In genomic region chr7:110241472-110242289, GRCm38 (mm10) we compare ENCODE assay signal across 17 mouse cellular contexts. TPM values are rescaled to one million over a fixed set of nuclear protein-coding genes. Genes with fewer than 3 reads are reported as not detected.
DNase-seq lines count a peak whose midpoint lies in the region; ATAC-seq lines count a peak whose summit lies in the region.
"Had no signal": no experiment of that assay in that cellular context is flagged by ENCODE, and none has a peak within 500 bp of the region (broad histone marks: within the 10 kb centered on the region; RNA-seq: fewer than 3 reads in every experiment).

No protein-coding gene starts in this region.

- peak; percentile 88 for ATAC-seq in neutrophil, adult 5-6 weeks (ENCODE audit: extremely low read depth, insufficient number of reproducible peaks, low FRiP score, poor library complexity, severe bottlenecking)
- ATAC-seq: forebrain, embryonic 13.5 days; intestine, embryonic 15.5 days; liver, postnatal 0 days; midbrain, embryonic 13.5 days had no signal

- DNase-seq in lung, postnatal 25 days (ENCODE audit: low spot score): peak; percentile 41
- no peak for DNase-seq in lung, postnatal 14 days
- peak; percentile 81 for DNase-seq in MEL-GATA-1-ER (ENCODE audit: extremely low read depth, low read depth)
- DNase-seq in right cerebral cortex, postnatal 4 days: no peak
- DNase-seq in cerebellum, postnatal 10 days: no peak
- DNase-seq in frontal cortex, postnatal 25 days (ENCODE audit: low spot score in 2 of 2): no peak
- DNase-seq: cerebellum, adult 2 months; gastrocnemius, postnatal 14 days; kidney, postnatal 4 days; layer of hippocampus, adult 9-11 months; liver, postnatal 0 days; lung, postnatal 4 days; thymus, postnatal 14 days had no signal

RNA-seq across cellular contexts. Expression of gene Swap70, which starts 20.2 kb away (rescaled TPM):
- 343 and 346 TPM in 2 replicates for total RNA-seq in neutrophil, adult 5-6 weeks (2017)

Comparison
In these comparisons a context has a peak if more than half of its experiments do, and no peak if none do; other contexts are left out.
1. DNase-seq: peak in lung, postnatal 25 days (single experiment) and MEL-GATA-1-ER (single experiment); none in lung, postnatal 14 days (single experiment), right cerebral cortex, postnatal 4 days (single experiment), cerebellum, postnatal 10 days (0 of 2) and frontal cortex, postnatal 25 days (0 of 2).